Mouse (Mus musculus) C2C12 (cell line): ENCODE results near the gene Gpcpd1.

Source experiments
- CEBPB ChIP-seq: IDR thresholded peaks from one replicate; pipeline ENCODE4 v1.6.1; 2011; ENCODE audit warnings: low read depth, mild to moderate bottlenecking, control low read depth, moderate library complexity
- CTCF ChIP-seq: IDR thresholded peaks from one replicate; pipeline ENCODE4 v1.5.1; 2011; ENCODE audit not compliant: control insufficient read depth, insufficient read depth, insufficient read length
- MAX ChIP-seq: IDR thresholded peaks from one replicate; pipeline ENCODE4 v1.6.1; 2011; ENCODE audit warnings: mild to moderate bottlenecking, control low read depth
- MYOG ChIP-seq: IDR thresholded peaks from one replicate; pipeline ENCODE4 v1.6.1; 2011; ENCODE audit not compliant: control insufficient read depth, insufficient read length; ENCODE audit errors: extremely low read depth
- USF1 ChIP-seq: IDR thresholded peaks from one replicate; pipeline ENCODE4 v1.6.1; 2011; ENCODE audit warnings: low read depth, mild to moderate bottlenecking, control low read depth, moderate library complexity

GRCm38 (mm10) chr2:132507521-132507920 is 80.0 kb downstream of the Gpcpd1 start:
- TF ChIP-seq CTCF (no peak), CEBPB (no peak), MAX (no peak), USF1 (no peak), MYOG (no peak)
